Mouse (Mus musculus) MEL (cell line): ENCODE measurements around the gene Cyp26b1.

ENCODE experiments used
- CTCF ChIP-seq, 3 experiments: IDR thresholded peaks in 2 of 3; conservative IDR thresholded peaks in 1 of 3; 2 replicates each; pipeline ENCODE4 v1.5.1; 2011 to 2012; ENCODE audit warnings: low read length in 3 of 3, low read depth in 2 of 3, mild to moderate bottlenecking in 2 of 3, improper control_type of control experiment in 1 of 3, inconsistent platforms in 1 of 3, mixed read lengths in 1 of 3, moderate library complexity in 1 of 3; ENCODE audit not compliant: control insufficient read depth in 1 of 3, insufficient read depth in 1 of 3, poor library complexity in 1 of 3, severe bottlenecking in 1 of 3
- POLR2A ChIP-seq, 2 experiments: IDR thresholded peaks; 2 replicates each; pipeline ENCODE4 v1.6.1; 2011 to 2012; ENCODE audit warnings: low read length in 2 of 2, mild to moderate bottlenecking in 2 of 2, control low read depth in 1 of 2, improper control_type of control experiment in 1 of 2, low read depth in 1 of 2, moderate library complexity in 1 of 2; ENCODE audit not compliant: control insufficient read depth in 1 of 2, insufficient read depth in 1 of 2, poor library complexity in 1 of 2
- ZC3H11A ChIP-seq: IDR thresholded peaks from 2 replicates; pipeline ENCODE4 v1.6.1; 2012; ENCODE audit warnings: low read depth, mild to moderate bottlenecking, inconsistent platforms, low read length, improper control_type of control experiment

DNA sequence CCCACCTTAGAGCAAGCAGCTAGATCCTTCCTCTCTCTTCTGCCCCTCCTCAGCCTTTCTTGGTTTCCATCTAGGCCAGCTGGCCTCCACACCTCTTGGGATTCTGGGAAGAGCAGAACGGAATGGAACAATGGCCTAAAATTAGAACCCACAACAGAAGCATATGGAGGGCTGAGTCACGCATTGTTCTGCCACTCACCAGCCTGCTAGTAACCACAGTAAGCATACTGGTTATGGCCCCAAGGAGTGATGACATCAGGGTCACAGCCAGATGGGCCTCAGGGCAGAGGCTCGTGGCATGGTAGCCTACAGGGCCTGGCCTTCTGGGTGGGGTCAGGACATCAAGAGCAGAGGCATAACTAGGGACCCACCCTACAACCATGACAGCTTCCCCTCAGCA, 58.8 kb downstream of the Cyp26b1 start:
- TF ChIP-seq CTCF (IDR thresholded peaks at IDR 0.05 in 2 of 3, conservative IDR thresholded peaks at IDR 0.05 in 1 of 3; ENCODE audit: control insufficient read depth in 1 of 3, insufficient read depth in 1 of 3, low read depth in 2 of 3, low read length in 3 of 3, poor library complexity in 1 of 3, severe bottlenecking in 1 of 3): no peak
- no peak for TF ChIP-seq POLR2A (IDR thresholded peaks at IDR 0.05; ENCODE audit: control insufficient read depth in 1 of 2, insufficient read depth in 1 of 2, low read depth in 1 of 2, low read length in 2 of 2, poor library complexity in 1 of 2)
- no peak for TF ChIP-seq ZC3H11A
